Mouse (Mus musculus): ENCODE measurements at regions not wholly inside any gene's neighbourhood (a gene's known extent, or its start where the extent isn't known, plus 50 kb on each side); places are given as distances from the start of the nearest gene placed in this dataset.

DNA sequence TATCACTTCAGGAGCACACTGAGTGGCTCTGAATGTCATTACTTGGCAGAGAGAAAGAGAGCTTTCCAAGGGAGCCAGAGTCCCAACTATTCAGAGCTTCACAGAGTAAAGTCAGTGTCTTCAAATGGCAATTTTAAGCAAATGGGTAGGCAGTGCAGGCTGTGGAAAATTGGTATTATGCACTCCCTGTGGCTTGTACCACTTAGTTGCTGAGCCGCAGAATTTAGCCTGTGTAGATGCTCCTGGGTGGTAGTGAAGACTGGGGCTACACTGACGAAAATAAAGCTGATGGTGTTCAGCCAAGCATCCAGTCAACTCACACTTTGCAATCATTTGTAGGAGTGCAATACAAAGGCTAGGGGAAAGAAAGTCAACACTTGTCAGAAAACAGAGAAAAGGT lies 2114.4 kb downstream of the Pcdh9 start:
- peak in 1 of 2 experiments; percentile 10 for DNase-seq
